ENCODE assay signal across 8 mouse cellular contexts in genomic region chr11:78497544-78498522, GRCm38 (mm10). TPM values are rescaled to one million over a fixed set of nuclear protein-coding genes. Genes with fewer than 3 reads are reported as not detected.
DNase-seq lines count a peak whose midpoint lies in the region; ATAC-seq and TF ChIP-seq lines count a peak whose summit lies in the region.

TSS of gene Sarm1 (minus strand) at chr11:78497754.

- H3ac ChIP-seq in C2C12 (ENCODE audit: control insufficient read depth, insufficient read length, low read depth) = peak within 1 kb of the TSS; percentile 62

- no peaks in the 10 kb centered on the region for H3K79me3 ChIP-seq in C2C12 (ENCODE audit: low read depth)

- WGBS in heart, embryonic 12.5 days = 3% methylated on average over 36 of the region's 36 CpGs
- WGBS in kidney, postnatal 0 days = 3% methylated on average over 36 of the region's 36 CpGs
- whole genome bisulfite sequencing in liver, embryonic 11.5 days = 3% methylated on average over 36 of the region's 36 CpGs
- WGBS in stomach, embryonic 14.5 days = 3% methylated on average over 36 of the region's 36 CpGs

- peak within 1 kb of the TSS; percentile 97 for H3K4me2 ChIP-seq in heart, embryonic 12.5 days
- H3K4me2 ChIP-seq in kidney, postnatal 0 days (ENCODE audit: low read length) = peak within 1 kb of the TSS; percentile 90
- peak within 1 kb of the TSS; percentile 93 for H3K4me2 ChIP-seq in liver, embryonic 11.5 days
- peak within 1 kb of the TSS; percentile 96 for H3K4me2 ChIP-seq in stomach, embryonic 14.5 days (replicated peaks; ENCODE audit: low read depth, low read length)

- H3K36me3 ChIP-seq in C2C12 (ENCODE audit: control insufficient read depth, insufficient read depth) = no peaks in the 10 kb centered on the region
- H3K36me3 ChIP-seq in erythroblast, embryonic 14.5 days (ENCODE audit: control insufficient read depth) = no peaks in the 10 kb centered on the region; the same call in 1 of the 2 replicates
- no peaks in the 10 kb centered on the region for H3K36me3 ChIP-seq in heart, embryonic 12.5 days
- no peaks in the 10 kb centered on the region for H3K36me3 ChIP-seq in kidney, postnatal 0 days (ENCODE audit: insufficient read depth, low read length)
- no peaks in the 10 kb centered on the region for H3K36me3 ChIP-seq in liver, embryonic 11.5 days (ENCODE audit: control insufficient read depth, insufficient read depth, low read length)
- no peaks in the 10 kb centered on the region for H3K36me3 ChIP-seq in stomach, embryonic 14.5 days (ENCODE audit: control insufficient read depth, insufficient read depth, low read length)

- peak within 1 kb of the TSS; percentile 35; the same call in 1 of the 2 replicates for H3K9ac ChIP-seq in heart, embryonic 12.5 days
- 0 out of 2 replicates have a peak within 1 kb of the TSS, but pooled peaks have one; percentile 19 for H3K9ac ChIP-seq in kidney, postnatal 0 days (ENCODE audit: low read depth, low read length)
- H3K9ac ChIP-seq in liver, embryonic 11.5 days (ENCODE audit: low read depth, low read length) = peak within 1 kb of the TSS; percentile 25; the same call in 1 of the 2 replicates
- peak within 1 kb of the TSS; percentile 36; the same call in 1 of the 2 replicates for H3K9ac ChIP-seq in stomach, embryonic 14.5 days (replicated peaks; ENCODE audit: low read depth, low read length)

- H3K4me3 ChIP-seq in C2C12 (ENCODE audit: insufficient read depth, poor library complexity, severe bottlenecking) = peak within 1 kb of the TSS; percentile 21
- peak within 1 kb of the TSS; percentile 43 for H3K4me3 ChIP-seq in erythroblast, embryonic 14.5 days (replicated peaks)
- H3K4me3 ChIP-seq in heart, embryonic 12.5 days = peak within 1 kb of the TSS; percentile 57
- peak within 1 kb of the TSS; percentile 42 for H3K4me3 ChIP-seq in kidney, postnatal 0 days (replicated peaks; ENCODE audit: low read depth, low read length)
- H3K4me3 ChIP-seq in liver, embryonic 11.5 days (ENCODE audit: low read depth, low read length) = peak within 1 kb of the TSS; percentile 54
- H3K4me3 ChIP-seq in stomach, embryonic 14.5 days (ENCODE audit: low read depth, low read length) = peak within 1 kb of the TSS; percentile 50

- no peaks in the 10 kb centered on the region for H3K79me2 ChIP-seq in C2C12 (ENCODE audit: control insufficient read depth, insufficient read depth)

- ATAC-seq in heart, embryonic 12.5 days (ENCODE audit: insufficient number of reproducible peaks, low FRiP score) = peak; percentile 93
- peak; percentile 93 for ATAC-seq in kidney, postnatal 0 days (replicated peaks; ENCODE audit: low FRiP score, low read depth)
- ATAC-seq in liver, embryonic 11.5 days (replicated peaks; ENCODE audit: low FRiP score) = peak; percentile 93
- ATAC-seq in stomach, embryonic 14.5 days (ENCODE audit: insufficient number of reproducible peaks, insufficient read depth, low FRiP score, low read depth) = peak; percentile 97

- peaks cover 35% of the 10 kb centered on the region for H3K27me3 ChIP-seq in C2C12 (ENCODE audit: control insufficient read depth, insufficient read depth, insufficient read length)
- H3K27me3 ChIP-seq in erythroblast, embryonic 14.5 days (ENCODE audit: control insufficient read depth) = peaks cover 75% of the 10 kb centered on the region
- H3K27me3 ChIP-seq in heart, embryonic 12.5 days (replicated peaks) = peaks cover 85% of the 10 kb centered on the region
- H3K27me3 ChIP-seq in kidney, postnatal 0 days (ENCODE audit: insufficient read depth, low read length) = 0 out of 2 replicates have a peak, but pooled peaks cover 6% of the 10 kb centered on the region
- H3K27me3 ChIP-seq in liver, embryonic 11.5 days (replicated peaks; ENCODE audit: control insufficient read depth, insufficient read depth, low read length) = peaks cover 57% of the 10 kb centered on the region
- peaks cover 13% of the 10 kb centered on the region for H3K27me3 ChIP-seq in stomach, embryonic 14.5 days (ENCODE audit: control insufficient read depth, insufficient read depth, low read length)

- TF ChIP-seq POLR2A in brain, embryonic 14.5 days (IDR thresholded peaks at IDR 0.05; ENCODE audit: borderline replicate concordance, extremely low read depth, insufficient read depth, insufficient read length, poor library complexity, severe bottlenecking) = peak; percentile 85; the same call in 1 of the 2 replicates

- peaks cover 4% of the 10 kb centered on the region; the same call in 1 of the 2 replicates for H3K9me3 ChIP-seq in erythroblast, embryonic 14.5 days (ENCODE audit: control insufficient read depth, low read length)
- no peaks in the 10 kb centered on the region for H3K9me3 ChIP-seq in heart, embryonic 12.5 days (replicated peaks)
- H3K9me3 ChIP-seq in kidney, postnatal 0 days (replicated peaks; ENCODE audit: low read length) = no peaks in the 10 kb centered on the region
- no peaks in the 10 kb centered on the region for H3K9me3 ChIP-seq in liver, embryonic 11.5 days (ENCODE audit: control insufficient read depth, low read length)
- no peaks in the 10 kb centered on the region for H3K9me3 ChIP-seq in stomach, embryonic 14.5 days (ENCODE audit: control insufficient read depth, low read depth, low read length)

- TF ChIP-seq CTCF in C2C12 (IDR thresholded peaks at IDR 0.05; ENCODE audit: control insufficient read depth, insufficient read depth, insufficient read length) = no peak
- peak; percentile 8; the same call in 1 of the 2 replicates for TF ChIP-seq CTCF in brain, embryonic 14.5 days (IDR thresholded peaks at IDR 0.05; ENCODE audit: borderline replicate concordance, extremely low read depth, insufficient read depth, insufficient read length)
- TF ChIP-seq CTCF in kidney, postnatal 0 days (IDR thresholded peaks at IDR 0.05; ENCODE audit: low read depth) = no peak

- no peak within 1 kb of the TSS for H3K27ac ChIP-seq in heart, embryonic 12.5 days (ENCODE audit: poor library complexity, severe bottlenecking)
- no peak within 1 kb of the TSS for H3K27ac ChIP-seq in kidney, postnatal 0 days
- peak within 1 kb of the TSS; percentile 23; the same call in 1 of the 2 replicates for H3K27ac ChIP-seq in liver, embryonic 11.5 days (ENCODE audit: low read depth, low read length)
- no peak within 1 kb of the TSS for H3K27ac ChIP-seq in stomach, embryonic 14.5 days (ENCODE audit: low read length)

- peaks cover 14% of the 10 kb centered on the region for H3K4me1 ChIP-seq in erythroblast, embryonic 14.5 days (ENCODE audit: control insufficient read depth)
- H3K4me1 ChIP-seq in heart, embryonic 12.5 days (replicated peaks) = peaks cover 13% of the 10 kb centered on the region
- peaks cover 10% of the 10 kb centered on the region; the same call in 1 of the 2 replicates for H3K4me1 ChIP-seq in kidney, postnatal 0 days (replicated peaks; ENCODE audit: insufficient read depth, low read length)
- H3K4me1 ChIP-seq in liver, embryonic 11.5 days (replicated peaks; ENCODE audit: control insufficient read depth, insufficient read depth, low read length) = peaks cover 7% of the 10 kb centered on the region
- no peaks in the 10 kb centered on the region for H3K4me1 ChIP-seq in stomach, embryonic 14.5 days (ENCODE audit: control insufficient read depth, insufficient read depth, low read length)

- DNase-seq in brain, embryonic 14.5 days (ENCODE audit: low read depth) = peak; percentile 99
- peak; percentile 94 for DNase-seq in kidney, postnatal 0 days (ENCODE audit: low spot score)
- DNase-seq in liver, embryonic 11.5 days (ENCODE audit: low spot score) = peak; percentile 92
- DNase-seq in naive thymus-derived CD4-positive, alpha-beta T cell, adult 2 months (ENCODE audit: low read depth) = peak; percentile 99

TF ChIP-seq in C2C12, 6 proteins besides CTCF, POLR2A, EP300 and RAD21:
- TF ChIP-seq MAX (IDR thresholded peaks at IDR 0.05) (peak; percentile 15), CEBPB (IDR thresholded peaks at IDR 0.05; ENCODE audit: low read depth) (no peak), MYOG (IDR thresholded peaks at IDR 0.05; ENCODE audit: control insufficient read depth, extremely low read depth, insufficient read length) (no peak)

RNA-seq across cellular contexts. Expression of gene Sarm1, which starts in this region (rescaled TPM):
- polyA plus RNA-seq in C2C12 (2012; fragmentation: generic; extraction: Trizol) = 0.19 TPM
- 43.3 and 53.5 TPM in 2 replicates for polyA plus RNA-seq in brain, embryonic 14.5 days (2012; rRNA removed)
- polyA plus RNA-seq in erythroblast, embryonic 14.5 days (2012) = not detected in 2 replicates
- polyA plus RNA-seq in heart, embryonic 12.5 days (2016; fragmentation: Nextera tagmentation; extraction: Ambion mirVana) = 0.31 and 0.40 TPM in 2 replicates
- polyA plus RNA-seq in kidney, postnatal 0 days (2015; fragmentation: Nextera tagmentation; extraction: Ambion mirVana) = 0.55 and 1.1 TPM in 2 replicates
- polyA plus RNA-seq in liver, embryonic 11.5 days (2014; fragmentation: Nextera tagmentation; extraction: Ambion mirVana) = 0.44 and 0.71 TPM in 2 replicates
- 2.1 and 3.6 TPM in 2 replicates for polyA plus RNA-seq in stomach, embryonic 14.5 days (2014; fragmentation: Nextera tagmentation; extraction: Ambion mirVana)

Comparison
In these comparisons a context has a peak if more than half of its experiments do, and no peak if none do; other contexts are left out.
1. Peak in ATAC-seq, H3K4me3 ChIP-seq, H3K9ac ChIP-seq and H3K4me2 ChIP-seq in heart, embryonic 12.5 days; RNA of the gene not detected or under 1 TPM.
2. Peak in DNase-seq, ATAC-seq, H3K4me3 ChIP-seq, H3K27ac ChIP-seq, H3K9ac ChIP-seq and H3K4me2 ChIP-seq in liver, embryonic 11.5 days; RNA of the gene not detected or under 1 TPM.